Mouse (Mus musculus): Measurements from ENCODE around the gene Slc6a6.

GRCm38 (mm10) chr6:91643011-91643410 is 40.8 kb upstream of the Slc6a6 start:
- no peak for TF ChIP-seq CTCF (IDR thresholded peaks at IDR 0.05; ENCODE audit: insufficient read depth, low read depth, low read length)
- TF ChIP-seq POLR2A (IDR thresholded peaks at IDR 0.05; ENCODE audit: insufficient read depth, low read depth, low read length) = no peak

All from olfactory bulb, adult 2 months (tissue).